34 mouse cellular contexts compared by ENCODE assay signal in genomic region chr1:74149106-74149885, GRCm38 (mm10). TPM values are rescaled to one million over a fixed set of nuclear protein-coding genes. Genes with fewer than 3 reads are reported as not detected.
DNase-seq lines count a peak whose midpoint lies in the region; ATAC-seq and TF ChIP-seq lines count a peak whose summit lies in the region.
"Had no signal": no experiment of that assay in that cellular context is flagged by ENCODE, and none has a peak within 500 bp of the region (broad histone marks: within the 10 kb centered on the region; RNA-seq: fewer than 3 reads in every experiment).

No protein-coding gene starts in this region.

- no peak overlapping the region for H3K27ac ChIP-seq in midbrain, embryonic 11.5 days (ENCODE audit: low read depth, low read length)
- no peak overlapping the region for H3K27ac ChIP-seq in midbrain, embryonic 15.5 days
- no peak overlapping the region for H3K27ac ChIP-seq in stomach, postnatal 0 days (replicated peaks)
- H3K27ac ChIP-seq in hindbrain, embryonic 13.5 days: no peak overlapping the region
- H3K27ac ChIP-seq: heart, adult 2 months; heart, embryonic 15.5 days; hindbrain, embryonic 15.5 days; kidney, postnatal 0 days; left cerebral cortex, adult 2 months had no signal

- TF ChIP-seq EP300 in stomach, postnatal 0 days (optimal IDR thresholded peaks at IDR 0.05): no peak

- no peaks in the 10 kb centered on the region for H3K9me3 ChIP-seq in midbrain, embryonic 11.5 days (ENCODE audit: control insufficient read depth, low read length)
- H3K9me3 ChIP-seq in midbrain, embryonic 15.5 days: no peaks in the 10 kb centered on the region
- no peaks in the 10 kb centered on the region for H3K9me3 ChIP-seq in stomach, postnatal 0 days (ENCODE audit: control insufficient read depth, low read length)
- H3K9me3 ChIP-seq in hindbrain, embryonic 13.5 days: no peaks in the 10 kb centered on the region
- H3K9me3 ChIP-seq: heart, embryonic 15.5 days; hindbrain, embryonic 15.5 days had no signal

- H3K4me2 ChIP-seq in midbrain, embryonic 11.5 days: no peak overlapping the region
- no peak overlapping the region for H3K4me2 ChIP-seq in midbrain, embryonic 15.5 days
- H3K4me2 ChIP-seq in stomach, postnatal 0 days (replicated peaks; ENCODE audit: low read depth): no peak overlapping the region
- H3K4me2 ChIP-seq in hindbrain, embryonic 13.5 days: no peak overlapping the region
- H3K4me2 ChIP-seq: heart, embryonic 15.5 days; hindbrain, embryonic 15.5 days had no signal

- TF ChIP-seq CTCF in stomach, postnatal 0 days (IDR thresholded peaks at IDR 0.05; ENCODE audit: low read depth): no peak

- no peaks in the 10 kb centered on the region for H3K27me3 ChIP-seq in midbrain, embryonic 11.5 days (ENCODE audit: control insufficient read depth, insufficient read depth, low read length)
- H3K27me3 ChIP-seq in midbrain, embryonic 15.5 days (replicated peaks): no peaks in the 10 kb centered on the region
- no peaks in the 10 kb centered on the region for H3K27me3 ChIP-seq in stomach, postnatal 0 days (ENCODE audit: control insufficient read depth, insufficient read depth, low read length)
- H3K27me3 ChIP-seq in hindbrain, embryonic 13.5 days: no peaks in the 10 kb centered on the region
- H3K27me3 ChIP-seq: heart, embryonic 15.5 days; hindbrain, embryonic 15.5 days had no signal

- H3K9ac ChIP-seq in midbrain, embryonic 11.5 days (ENCODE audit: low read length): no peak overlapping the region
- no peak overlapping the region for H3K9ac ChIP-seq in midbrain, embryonic 15.5 days
- H3K9ac ChIP-seq in stomach, postnatal 0 days (ENCODE audit: low read length): no peak overlapping the region
- no peak overlapping the region for H3K9ac ChIP-seq in hindbrain, embryonic 13.5 days
- H3K9ac ChIP-seq: heart, embryonic 15.5 days; hindbrain, embryonic 15.5 days; liver, postnatal 0 days had no signal

- H3K36me3 ChIP-seq in midbrain, embryonic 11.5 days (ENCODE audit: control insufficient read depth, insufficient read depth, low read length): no peaks in the 10 kb centered on the region
- H3K36me3 ChIP-seq in midbrain, embryonic 15.5 days (replicated peaks): no peaks in the 10 kb centered on the region
- no peaks in the 10 kb centered on the region for H3K36me3 ChIP-seq in stomach, postnatal 0 days (ENCODE audit: control insufficient read depth, insufficient read depth, low read length)
- no peaks in the 10 kb centered on the region for H3K36me3 ChIP-seq in hindbrain, embryonic 13.5 days
- H3K36me3 ChIP-seq: heart, embryonic 15.5 days; hindbrain, embryonic 15.5 days had no signal

- 91% methylated on average over 6 of the region's 6 CpGs for WGBS in midbrain, embryonic 11.5 days
- whole genome bisulfite sequencing in midbrain, embryonic 15.5 days: 93% methylated on average over 6 of the region's 6 CpGs
- 68% methylated on average over 6 of the region's 6 CpGs for WGBS in stomach, postnatal 0 days
- WGBS in hindbrain, embryonic 13.5 days: 92% methylated on average over 6 of the region's 6 CpGs

- ATAC-seq in midbrain, embryonic 11.5 days (ENCODE audit: low FRiP score): no peak
- no peak for ATAC-seq in midbrain, embryonic 15.5 days (replicated peaks)
- ATAC-seq in granulocyte monocyte progenitor cell, adult 5-6 weeks (replicated peaks; ENCODE audit: poor library complexity, severe bottlenecking): peak; percentile 19
- peak; percentile 83 for ATAC-seq in stomach, postnatal 0 days (ENCODE audit: low FRiP score, low TSS enrichment)
- no peak for ATAC-seq in hindbrain, embryonic 13.5 days (ENCODE audit: low FRiP score)
- ATAC-seq: activated CD4-positive, CD25-positive, alpha-beta regulatory T cell, adult 4 months; forebrain, embryonic 14.5 days; liver, postnatal 0 days; midbrain, embryonic 16.5 days had no signal

- DNase-seq in heart, adult 11 months: peak; percentile 43
- no peak for DNase-seq in heart, adult 18-20 months
- peak; percentile 65 for DNase-seq in midbrain, embryonic 11.5 days (ENCODE audit: low spot score, missing footprints)
- no peak for DNase-seq in stomach, postnatal 0 days (ENCODE audit: low spot score)
- no peak for DNase-seq in cerebellum, adult 18-20 months
- DNase-seq: adrenal gland, postnatal 25 days; cerebellum, adult 8-10 months; heart, adult 2 months; heart, postnatal 36 days; kidney, adult 11 months; layer of hippocampus, adult 9-11 months; liver, postnatal 0 days; lung, postnatal 10 days; thymus, postnatal 36 days had no signal

- no peak overlapping the region for H3K4me3 ChIP-seq in midbrain, embryonic 11.5 days (ENCODE audit: low read depth, low read length)
- H3K4me3 ChIP-seq in midbrain, embryonic 15.5 days: no peak overlapping the region
- H3K4me3 ChIP-seq in stomach, postnatal 0 days (ENCODE audit: low read depth, low read length): no peak overlapping the region
- H3K4me3 ChIP-seq in hindbrain, embryonic 13.5 days: no peak overlapping the region
- H3K4me3 ChIP-seq: heart, adult 2 months; heart, embryonic 15.5 days; hindbrain, embryonic 15.5 days; left cerebral cortex, adult 2 months; myocyte had no signal

- H3K4me1 ChIP-seq in midbrain, embryonic 11.5 days (ENCODE audit: control insufficient read depth, insufficient read depth, low read length): no peaks in the 10 kb centered on the region
- no peaks in the 10 kb centered on the region for H3K4me1 ChIP-seq in midbrain, embryonic 15.5 days
- H3K4me1 ChIP-seq in stomach, postnatal 0 days (replicated peaks; ENCODE audit: control insufficient read depth, insufficient read depth): no peaks in the 10 kb centered on the region
- no peaks in the 10 kb centered on the region for H3K4me1 ChIP-seq in hindbrain, embryonic 13.5 days (replicated peaks)
- H3K4me1 ChIP-seq: hindbrain, embryonic 15.5 days had no signal

RNA-seq across cellular contexts. Expression of gene Cxcr2, which starts 4.5 kb away (rescaled TPM):
- total RNA-seq in heart, adult 18-20 months (2021): under 1 TPM in 1 of 2 experiments, not detected in 1; 0.44 TPM
- polyA plus RNA-seq in midbrain, embryonic 11.5 days (2014; fragmentation: Nextera tagmentation; extraction: Ambion mirVana): 0.07 and 0.15 TPM in 2 replicates
- polyA plus RNA-seq in midbrain, embryonic 15.5 days (2015; fragmentation: Nextera tagmentation; extraction: Ambion mirVana): 0.05 TPM in 2 replicates
- total RNA-seq in granulocyte monocyte progenitor cell, adult 5-6 weeks (2014; fragmentation: Nextera tagmentation): 7.9 and 8.7 TPM in 2 replicates
- total RNA-seq in granulocyte monocyte progenitor cell, adult 5-6 weeks (2017): 9.4 and 10.3 TPM in 2 replicates
- polyA plus RNA-seq in stomach, postnatal 0 days (2015; fragmentation: Nextera tagmentation; extraction: Ambion mirVana): 0.15 and 0.18 TPM in 2 replicates
- 0.10 and 0.17 TPM in 2 replicates for polyA plus RNA-seq in hindbrain, embryonic 13.5 days (2015; fragmentation: Nextera tagmentation; extraction: Ambion mirVana)
- total RNA-seq: adrenal gland, postnatal 25 days; gastrocnemius, adult 8-10 months; left cerebral cortex, adult 2 months had no signal
- polyA plus RNA-seq: myocyte had no signal

RNA-seq across cellular contexts. Expression of gene Rufy4, which starts 24.0 kb away (rescaled TPM):
- under 1 TPM; 0.84 to 0.95 TPM for total RNA-seq in heart, adult 18-20 months (2021)
- 0.22 and 0.25 TPM in 2 replicates for polyA plus RNA-seq in midbrain, embryonic 11.5 days (2014; fragmentation: Nextera tagmentation; extraction: Ambion mirVana)
- polyA plus RNA-seq in midbrain, embryonic 15.5 days (2015; fragmentation: Nextera tagmentation; extraction: Ambion mirVana): 0.15 and 0.25 TPM in 2 replicates
- 1.4 and 2.0 TPM in 2 replicates for total RNA-seq in granulocyte monocyte progenitor cell, adult 5-6 weeks (2014; fragmentation: Nextera tagmentation)
- 0.30 TPM in 1 of 2 replicates, not detected in the other for total RNA-seq in granulocyte monocyte progenitor cell, adult 5-6 weeks (2017)
- polyA plus RNA-seq in stomach, postnatal 0 days (2015; fragmentation: Nextera tagmentation; extraction: Ambion mirVana): 0.13 and 0.19 TPM in 2 replicates
- 0.57 and 0.60 TPM in 2 replicates for polyA plus RNA-seq in hindbrain, embryonic 13.5 days (2015; fragmentation: Nextera tagmentation; extraction: Ambion mirVana)
- total RNA-seq: gastrocnemius, adult 8-10 months; left cerebral cortex, postnatal 36 days had no signal
- polyA plus RNA-seq: activated CD4-positive, CD25-positive, alpha-beta regulatory T cell, adult 4 months; myocyte had no signal

RNA-seq across cellular contexts. Expression of gene Tns1, which starts 25.0 kb away (rescaled TPM):
- 100 to 1,000 TPM; 636 to 666 TPM for total RNA-seq in heart, adult 18-20 months (2021)
- 6.9 and 9.3 TPM in 2 replicates for polyA plus RNA-seq in midbrain, embryonic 11.5 days (2014; fragmentation: Nextera tagmentation; extraction: Ambion mirVana)
- polyA plus RNA-seq in midbrain, embryonic 15.5 days (2015; fragmentation: Nextera tagmentation; extraction: Ambion mirVana): 12.5 and 15.2 TPM in 2 replicates
- 10.9 and 29.0 TPM in 2 replicates for total RNA-seq in granulocyte monocyte progenitor cell, adult 5-6 weeks (2014; fragmentation: Nextera tagmentation)
- total RNA-seq in granulocyte monocyte progenitor cell, adult 5-6 weeks (2017): 3.0 and 4.7 TPM in 2 replicates
- 28.8 and 32.7 TPM in 2 replicates for polyA plus RNA-seq in stomach, postnatal 0 days (2015; fragmentation: Nextera tagmentation; extraction: Ambion mirVana)
- 10.3 and 13.0 TPM in 2 replicates for polyA plus RNA-seq in hindbrain, embryonic 13.5 days (2015; fragmentation: Nextera tagmentation; extraction: Ambion mirVana)
- total RNA-seq: MEL had no signal

RNA-seq across cellular contexts. Expression of gene Cxcr1, which starts 45.1 kb away (rescaled TPM):
- not detected for total RNA-seq in heart, adult 18-20 months (2021)
- not detected in 2 replicates for polyA plus RNA-seq in midbrain, embryonic 11.5 days (2014; fragmentation: Nextera tagmentation; extraction: Ambion mirVana)
- polyA plus RNA-seq in midbrain, embryonic 15.5 days (2015; fragmentation: Nextera tagmentation; extraction: Ambion mirVana): not detected in 2 replicates
- not detected in 2 replicates for total RNA-seq in granulocyte monocyte progenitor cell, adult 5-6 weeks (2014; fragmentation: Nextera tagmentation)
- not detected in 2 replicates for total RNA-seq in granulocyte monocyte progenitor cell, adult 5-6 weeks (2017)
- polyA plus RNA-seq in stomach, postnatal 0 days (2015; fragmentation: Nextera tagmentation; extraction: Ambion mirVana): 0.08 TPM in 1 of 2 replicates, not detected in the other
- not detected in 2 replicates for polyA plus RNA-seq in hindbrain, embryonic 13.5 days (2015; fragmentation: Nextera tagmentation; extraction: Ambion mirVana)
- total RNA-seq: adrenal gland, postnatal 25 days; gastrocnemius, adult 8-10 months; heart, adult 2 months; heart, postnatal 36 days; left cerebral cortex, adult 2 months; left cerebral cortex, postnatal 36 days; megakaryocyte-erythroid progenitor cell, adult 5-6 weeks; MEL had no signal
- polyA plus RNA-seq: activated CD4-positive, CD25-positive, alpha-beta regulatory T cell, adult 4 months; C2C12; embryonic facial prominence, embryonic 14.5 days; forebrain, embryonic 14.5 days; heart, adult 2 months; heart, embryonic 15.5 days; hindbrain, embryonic 15.5 days; kidney, postnatal 0 days; large intestine, adult 2 months; limb, embryonic 14.5 days; liver, postnatal 0 days; midbrain, embryonic 16.5 days; myocyte; neural tube, embryonic 14.5 days had no signal

Comparison
In these comparisons a context has a peak if more than half of its experiments do, and no peak if none do; other contexts are left out.
1. DNase-seq: peak in heart, adult 11 months (single experiment) and midbrain, embryonic 11.5 days (single experiment); none in heart, adult 18-20 months (0 of 2), stomach, postnatal 0 days (single experiment) and cerebellum, adult 18-20 months (0 of 2).
2. ATAC-seq: peak in granulocyte monocyte progenitor cell, adult 5-6 weeks (single experiment) and stomach, postnatal 0 days (single experiment); none in midbrain, embryonic 11.5 days (single experiment), midbrain, embryonic 15.5 days (single experiment) and hindbrain, embryonic 13.5 days (single experiment).